Mouse (Mus musculus): ENCODE data around the gene Emsy.

Gene Emsy

GRCm38 (mm10) chr7:98656531-98657221 lies at the start of gene Emsy:
Gene Emsy (minus strand): TSS chr7:98656783.
- DNase-seq (ENCODE audit: low spot score in 2 of 2): peak; percentile 97 to 99

DNA sequence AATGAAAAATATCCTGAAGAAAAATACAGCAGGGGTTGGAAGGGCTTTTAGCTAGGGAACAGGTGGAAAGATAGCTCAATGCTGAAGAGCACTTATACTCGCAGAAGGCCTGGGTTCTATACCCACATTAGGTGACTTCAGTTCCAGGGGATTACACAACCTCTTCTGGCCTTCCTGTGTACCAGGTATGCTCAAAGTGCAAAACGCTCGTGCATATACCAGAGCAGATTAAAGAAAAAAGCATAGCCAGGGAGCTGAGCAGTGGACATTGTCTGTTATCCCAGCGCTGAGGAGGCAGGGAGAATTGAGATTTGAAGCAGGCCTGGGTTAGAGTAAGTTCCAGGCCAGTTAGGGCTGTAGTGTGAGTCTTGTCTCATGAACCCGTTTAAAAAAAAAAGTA lies 47.7 kb upstream of the Emsy start:
- no peak for DNase-seq (ENCODE audit: low spot score in 2 of 2)

GRCm38 (mm10) chr7:98703365-98703881 lies 46.8 kb upstream of the Emsy start:
- peak; percentile 46 to 50 for DNase-seq (ENCODE audit: low spot score in 2 of 2)

DNA sequence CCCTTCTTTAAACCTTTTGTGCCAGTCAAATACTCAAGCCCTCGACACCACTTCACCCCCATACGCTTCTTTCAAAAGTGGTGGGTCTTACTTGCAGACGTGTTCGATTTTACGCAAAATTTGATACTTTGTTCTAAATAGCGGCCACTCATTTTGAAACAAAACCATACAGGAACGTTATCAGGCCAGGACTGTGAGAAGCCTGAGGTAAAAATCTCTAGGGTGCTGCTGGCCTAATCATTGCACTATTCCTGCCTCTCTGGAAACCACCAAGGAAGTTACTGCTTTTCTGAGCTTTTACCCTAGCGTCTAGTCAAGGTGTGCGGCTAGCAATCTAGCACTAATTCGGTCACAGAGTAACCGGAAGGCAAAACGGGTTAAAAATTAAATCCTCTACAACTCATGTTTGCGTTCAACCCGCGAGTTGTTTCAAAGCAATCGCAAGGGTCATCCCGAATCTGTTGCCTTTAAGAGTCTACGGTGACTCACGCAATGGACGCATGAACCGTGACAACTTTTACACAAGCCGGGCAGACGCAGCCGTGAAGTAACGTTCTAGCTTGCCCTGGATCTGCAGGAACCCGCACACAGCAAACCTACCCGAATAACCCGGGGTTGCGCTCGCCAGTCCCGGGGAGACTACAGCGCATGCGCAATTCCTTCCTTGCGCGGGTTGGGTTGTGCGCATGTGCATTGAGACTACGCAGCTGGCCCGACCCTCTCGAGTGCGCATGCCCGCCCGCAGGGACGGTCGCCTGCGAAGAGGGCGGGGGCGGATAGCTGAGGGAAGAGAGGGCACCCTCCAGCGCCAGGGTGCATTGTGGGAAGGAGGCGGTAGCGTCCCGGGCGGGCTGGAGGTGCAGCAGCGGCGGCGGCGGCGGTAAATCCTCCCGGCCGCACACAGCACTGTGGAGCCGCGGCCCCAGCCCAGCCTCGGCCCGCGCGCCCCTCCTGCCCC lies 46.0 kb upstream of the Emsy start, which contains the start of gene Thap12:
Gene Thap12, plus strand, starts transcription at position 821 of the 958 bp plus-strand sequence.
- peak; percentile 99 to 100 for DNase-seq (ENCODE audit: low spot score in 2 of 2)

DNA sequence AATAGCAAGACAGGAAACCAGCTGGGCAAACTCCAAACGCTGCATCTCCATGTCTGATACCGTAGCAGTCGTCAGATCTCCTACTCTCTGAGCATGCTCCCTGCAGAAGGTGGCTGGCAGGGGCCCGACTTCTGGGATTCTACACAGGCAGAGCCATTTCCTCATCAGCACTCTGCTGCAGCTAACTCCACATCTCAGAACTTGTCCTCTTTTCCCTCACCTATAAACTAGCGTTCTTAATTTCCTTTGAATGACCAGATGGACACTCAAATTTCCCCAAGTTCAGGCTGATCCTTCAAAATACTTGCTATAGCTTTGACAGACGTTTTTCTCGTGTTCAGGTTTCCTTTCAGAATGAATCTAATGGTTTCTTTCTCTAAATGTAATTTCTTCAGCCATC lies 45.2 kb upstream of the Emsy start:
- no peak for DNase-seq (ENCODE audit: low spot score in 2 of 2)

DNA sequence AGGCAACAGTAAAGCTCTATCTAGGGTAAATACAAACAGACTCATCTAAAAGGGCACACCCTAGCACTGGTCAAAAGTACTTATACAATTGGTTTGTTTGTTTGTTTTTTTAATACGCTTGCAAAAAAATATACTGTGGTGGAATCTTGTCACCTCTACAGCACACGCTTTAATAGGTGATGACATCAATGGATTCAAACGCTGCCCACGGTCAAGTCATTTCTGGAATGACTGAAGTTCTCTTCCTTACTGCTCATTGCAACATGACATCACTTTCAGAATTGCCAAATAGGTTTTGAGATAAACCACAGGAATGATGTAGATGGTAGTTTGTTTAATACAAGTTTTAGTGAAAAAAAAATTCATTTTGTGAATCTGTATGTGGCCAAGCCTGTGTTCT lies 42.0 kb upstream of the Emsy start:
- no peak for DNase-seq (ENCODE audit: low spot score in 2 of 2)

DNA sequence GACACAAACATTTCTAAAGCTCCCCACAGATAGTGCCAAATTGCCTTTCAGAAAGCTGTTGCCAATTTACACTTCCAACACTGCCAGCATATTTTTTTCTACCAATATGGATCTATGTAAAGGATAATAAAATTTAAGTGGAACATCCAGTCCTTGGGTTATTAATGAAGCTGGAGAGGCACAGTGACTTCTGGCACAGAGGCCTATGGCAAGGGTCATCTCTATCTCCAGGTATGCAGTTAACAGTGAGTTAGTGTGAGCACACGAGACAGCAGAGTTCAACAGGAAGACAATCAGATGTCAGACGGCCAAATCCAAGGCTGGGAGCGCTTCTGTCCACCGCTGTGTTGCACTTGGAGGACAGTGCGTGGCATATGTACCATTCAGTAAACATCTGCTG lies 41.5 kb upstream of the Emsy start:
- no peak for DNase-seq (ENCODE audit: low spot score in 2 of 2)

- no peak for DNase-seq (ENCODE audit: low spot score in 2 of 2)
Observed at GRCm38 (mm10) chr7:98697496-98697895, 40.9 kb upstream of the Emsy start.

DNA sequence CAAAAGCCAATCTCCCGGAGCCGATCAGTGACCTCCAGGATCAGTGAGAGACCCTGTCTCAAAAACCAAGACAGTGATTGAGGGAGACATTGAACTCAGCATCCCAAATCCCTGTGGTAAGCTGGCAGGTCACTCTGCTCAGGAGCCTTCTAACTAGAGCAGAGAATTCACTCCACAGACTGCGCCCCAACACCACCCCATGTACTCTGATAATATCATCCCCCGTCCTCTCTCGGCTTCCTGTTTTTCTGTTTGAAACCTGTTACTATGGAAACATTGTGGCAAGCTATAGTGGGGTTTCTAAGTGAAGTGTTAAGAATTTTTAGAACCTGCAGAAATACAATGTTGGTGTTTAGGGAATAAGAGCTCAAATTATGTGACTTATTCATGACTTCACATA lies 37.5 kb upstream of the Emsy start:
- peak; percentile 45 to 57 for DNase-seq (ENCODE audit: low spot score in 2 of 2)

DNA sequence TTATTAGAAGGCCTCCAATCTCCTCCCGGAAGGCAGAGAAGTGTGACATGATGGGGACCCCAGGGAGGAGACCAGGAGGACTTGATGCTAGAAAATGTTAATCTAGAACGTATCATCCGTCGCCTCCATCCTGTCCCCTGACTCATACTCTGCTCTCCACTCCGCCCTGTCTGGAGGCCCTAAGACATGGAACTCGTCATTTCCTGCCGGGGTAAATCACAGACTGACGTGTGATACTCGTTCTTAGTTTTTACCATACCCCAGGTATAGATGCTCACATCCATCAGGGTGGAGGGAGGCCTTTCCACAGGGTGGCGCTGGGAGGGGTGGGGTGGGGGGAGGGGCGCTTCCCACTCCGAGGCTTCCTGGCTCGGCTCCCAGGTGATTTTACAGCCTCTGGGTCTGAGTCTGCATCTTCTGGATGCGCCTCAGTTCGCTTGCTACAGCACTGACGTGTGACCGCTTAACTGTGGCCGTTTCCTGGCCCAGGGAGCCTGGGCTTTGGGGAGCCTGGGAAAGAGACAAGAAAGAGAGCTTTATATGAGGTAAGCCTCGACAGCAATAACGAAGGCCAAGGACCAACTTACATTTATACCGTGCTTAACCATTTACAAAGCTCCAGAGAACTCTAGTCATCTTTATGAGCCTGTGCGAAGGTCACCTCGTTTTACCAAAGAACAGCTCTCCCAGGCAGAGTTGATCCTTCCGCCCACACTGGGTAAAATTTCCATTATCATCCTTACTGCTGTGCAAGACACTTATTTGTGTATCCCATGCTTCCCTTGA lies 36.4 kb upstream of the Emsy start:
- DNase-seq (ENCODE audit: low spot score in 2 of 2): no peak

- DNase-seq (ENCODE audit: low spot score in 2 of 2): no peak
Observed at GRCm38 (mm10) chr7:98690831-98691230, 34.2 kb upstream of the Emsy start.

DNA sequence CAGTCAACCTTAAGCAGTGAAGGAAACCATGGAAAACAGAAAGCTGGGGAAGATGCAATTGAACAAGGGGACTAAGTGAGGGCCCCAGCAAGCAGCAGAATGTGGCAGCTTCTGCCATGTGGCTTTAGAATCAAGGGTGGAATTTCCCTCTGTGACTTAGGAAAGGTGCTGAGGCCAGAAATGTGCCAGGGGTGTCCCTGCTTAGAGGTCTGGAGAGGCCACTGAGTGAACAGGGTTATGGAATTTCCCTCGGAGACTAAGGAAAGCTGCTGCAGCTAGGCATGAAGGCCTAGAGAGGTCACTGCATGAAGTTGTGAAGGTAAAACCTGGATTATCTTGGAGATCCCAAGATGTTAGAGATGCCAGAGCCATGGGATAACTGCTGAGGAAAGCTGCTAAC lies 33.5 kb upstream of the Emsy start:
- no peak for DNase-seq (ENCODE audit: low spot score in 2 of 2)

DNA sequence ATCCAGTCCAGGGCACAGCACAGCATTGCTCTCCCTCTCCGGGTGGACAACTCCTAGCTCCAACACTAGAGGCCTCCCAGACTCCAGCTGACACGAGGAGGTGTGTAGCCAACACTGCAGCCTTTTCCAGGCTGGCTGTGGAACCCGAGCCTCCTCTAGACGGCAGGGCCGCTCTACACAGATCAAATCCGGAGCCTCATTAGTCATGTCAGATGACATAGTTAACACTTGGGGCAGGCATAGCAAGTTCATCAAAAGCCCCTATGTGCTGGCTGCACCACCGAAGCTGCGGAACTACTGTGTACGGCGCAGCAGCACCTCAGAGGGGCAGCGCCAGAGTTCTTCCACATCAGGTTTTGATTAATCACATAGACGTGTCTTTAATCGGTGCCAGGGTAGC lies 29.3 kb upstream of the Emsy start:
- DNase-seq (ENCODE audit: low spot score in 2 of 2): peak in 1 of 2 experiments; percentile 35

DNA sequence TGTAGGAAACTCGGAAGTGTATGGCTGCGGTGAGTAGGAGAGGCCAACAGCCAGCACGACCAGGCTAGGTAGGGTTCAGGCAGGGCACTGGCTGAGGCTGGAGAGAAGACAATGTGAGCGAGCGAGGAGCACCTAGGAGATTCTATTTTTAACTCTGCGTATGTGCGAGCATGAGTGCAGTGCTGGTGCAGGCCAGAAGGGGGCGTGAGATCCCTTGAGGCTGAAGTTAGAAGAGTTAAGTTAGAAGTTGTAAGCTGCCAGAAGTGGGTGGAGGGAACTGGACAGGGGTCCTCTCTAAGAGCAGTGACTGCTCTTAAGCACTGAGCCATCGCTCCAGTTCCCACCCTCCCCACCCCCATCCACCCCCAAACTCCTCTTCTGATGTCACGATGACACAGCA lies 26.2 kb upstream of the Emsy start:
- DNase-seq (ENCODE audit: low spot score in 2 of 2): no peak

DNA sequence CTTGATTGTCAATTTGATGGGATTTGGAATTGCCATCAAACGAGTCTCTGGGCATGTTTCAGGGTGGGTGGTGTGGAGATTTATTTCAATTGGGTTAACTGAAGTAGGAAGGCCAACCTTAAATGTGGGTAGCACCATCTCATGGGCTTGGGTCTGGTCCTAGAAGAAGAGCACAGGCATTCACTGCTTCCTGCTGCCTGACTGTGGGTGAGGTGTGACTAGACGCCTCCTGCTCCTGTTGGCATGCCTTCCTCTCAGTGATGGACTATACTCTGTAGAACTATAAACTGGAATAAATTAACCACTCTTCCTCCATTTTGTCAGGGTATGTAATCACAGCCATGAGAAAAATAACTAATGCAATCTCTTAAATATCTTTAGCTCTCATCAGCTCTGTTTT lies 24.1 kb upstream of the Emsy start:
- DNase-seq (ENCODE audit: low spot score in 2 of 2): no peak

DNA sequence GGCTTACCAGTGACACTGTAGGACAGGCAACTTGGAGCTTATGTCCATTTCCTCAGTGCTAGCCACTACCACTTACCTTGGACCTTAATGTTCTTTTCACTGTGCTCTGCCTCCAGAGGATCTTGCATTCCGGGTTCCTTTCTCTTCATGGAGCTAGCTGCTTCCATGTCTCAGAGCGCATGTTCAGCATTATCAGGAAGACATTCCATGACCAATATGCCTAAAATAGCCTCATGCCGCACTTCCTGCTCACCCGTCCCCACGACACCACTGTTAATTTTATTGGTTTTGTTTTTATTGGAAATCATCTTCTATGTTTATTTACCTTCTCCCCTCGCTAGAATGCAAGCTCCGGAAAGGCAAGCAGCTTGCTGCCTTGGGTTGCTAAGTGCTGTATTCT lies 21.9 kb upstream of the Emsy start:
- no peak for DNase-seq (ENCODE audit: low spot score in 2 of 2)

- no peak for DNase-seq (ENCODE audit: low spot score in 2 of 2)
Observed at GRCm38 (mm10) chr7:98677511-98677910, 20.9 kb upstream of the Emsy start.

DNA sequence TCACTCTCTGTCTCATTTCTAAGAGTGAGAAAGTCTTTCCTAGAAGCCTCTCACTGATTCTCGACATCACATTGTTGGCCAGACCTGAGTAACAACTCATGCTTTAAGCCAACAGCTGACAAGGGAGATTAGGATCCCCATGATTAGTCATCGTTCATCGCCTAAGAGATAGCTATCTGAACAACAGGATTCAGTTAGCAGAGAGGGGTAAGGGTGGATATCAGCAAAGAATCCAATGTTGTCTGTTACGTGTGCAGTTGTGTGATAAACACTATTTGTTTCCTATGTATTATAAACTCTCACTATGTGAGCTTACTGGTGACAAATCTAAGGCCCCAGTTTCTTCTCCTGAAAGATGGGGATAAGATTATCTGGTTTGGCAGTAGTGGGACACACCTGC lies 17.8 kb upstream of the Emsy start:
- no peak for DNase-seq (ENCODE audit: low spot score in 2 of 2)

DNA sequence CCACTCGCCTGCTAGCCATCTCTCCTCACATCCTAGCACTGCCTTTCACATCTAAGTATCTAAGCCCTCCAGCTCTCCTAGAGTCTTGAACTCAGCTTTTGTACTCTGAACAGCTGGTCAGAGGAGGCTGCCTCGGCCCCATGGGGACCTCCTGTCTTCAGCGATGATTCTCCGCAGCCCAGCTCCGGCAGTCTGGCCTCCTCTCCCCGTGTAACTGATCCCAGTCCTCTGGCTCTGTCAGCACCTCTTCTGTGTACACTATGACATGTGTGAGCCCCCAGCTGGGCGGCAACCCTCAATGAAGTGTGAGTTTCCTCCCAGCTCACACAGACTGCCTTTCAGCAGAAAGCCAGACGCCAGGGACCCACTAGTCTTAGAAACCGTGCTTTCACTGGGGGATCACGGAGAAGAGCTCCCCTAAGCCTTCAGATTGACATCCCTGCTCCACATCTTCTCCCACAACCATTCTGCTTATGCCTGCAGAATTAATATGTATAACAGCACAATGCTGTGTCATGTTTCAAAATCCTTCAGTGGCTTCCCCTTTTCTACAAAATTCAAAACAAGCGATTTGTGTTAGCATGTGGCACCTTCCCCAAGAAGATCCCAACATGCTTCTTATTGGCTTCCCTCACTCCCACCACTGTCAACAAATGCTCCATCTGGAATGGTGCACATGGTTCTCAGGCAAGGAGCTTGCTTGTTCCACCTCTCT lies 15.8 kb upstream of the Emsy start:
- DNase-seq (ENCODE audit: low spot score in 2 of 2): no peak

DNA sequence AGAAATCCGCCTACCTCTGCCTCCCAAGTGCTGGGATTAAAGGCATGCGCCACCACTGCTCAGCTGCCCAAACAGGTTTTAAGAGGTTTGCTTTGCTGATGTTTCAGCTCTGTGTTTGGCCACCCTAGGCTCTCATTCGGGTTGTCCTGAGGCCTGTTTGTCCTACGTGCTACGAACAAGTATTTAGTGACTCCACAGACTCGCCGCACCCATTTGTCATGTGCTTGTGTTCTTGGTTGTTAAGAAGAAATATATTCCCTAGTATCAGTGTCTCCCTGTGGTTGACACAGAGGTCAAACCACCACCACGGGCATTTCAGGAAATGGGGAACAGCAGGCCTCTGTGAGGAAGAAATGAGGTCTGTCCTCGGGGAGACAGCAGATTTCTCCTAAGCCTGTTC lies 14.8 kb upstream of the Emsy start:
- no peak for DNase-seq (ENCODE audit: low spot score in 2 of 2)

GRCm38 (mm10) chr7:98670831-98671230 lies 14.2 kb upstream of the Emsy start:
- no peak for DNase-seq (ENCODE audit: low spot score in 2 of 2)

All from right cerebral cortex, postnatal 10 days (tissue).